Mouse (Mus musculus): ENCODE measurements at regions not wholly inside any gene's neighbourhood (a gene's known extent, or its start where the extent isn't known, plus 50 kb on each side); places are given as distances from the start of the nearest gene placed in this dataset.

DNA sequence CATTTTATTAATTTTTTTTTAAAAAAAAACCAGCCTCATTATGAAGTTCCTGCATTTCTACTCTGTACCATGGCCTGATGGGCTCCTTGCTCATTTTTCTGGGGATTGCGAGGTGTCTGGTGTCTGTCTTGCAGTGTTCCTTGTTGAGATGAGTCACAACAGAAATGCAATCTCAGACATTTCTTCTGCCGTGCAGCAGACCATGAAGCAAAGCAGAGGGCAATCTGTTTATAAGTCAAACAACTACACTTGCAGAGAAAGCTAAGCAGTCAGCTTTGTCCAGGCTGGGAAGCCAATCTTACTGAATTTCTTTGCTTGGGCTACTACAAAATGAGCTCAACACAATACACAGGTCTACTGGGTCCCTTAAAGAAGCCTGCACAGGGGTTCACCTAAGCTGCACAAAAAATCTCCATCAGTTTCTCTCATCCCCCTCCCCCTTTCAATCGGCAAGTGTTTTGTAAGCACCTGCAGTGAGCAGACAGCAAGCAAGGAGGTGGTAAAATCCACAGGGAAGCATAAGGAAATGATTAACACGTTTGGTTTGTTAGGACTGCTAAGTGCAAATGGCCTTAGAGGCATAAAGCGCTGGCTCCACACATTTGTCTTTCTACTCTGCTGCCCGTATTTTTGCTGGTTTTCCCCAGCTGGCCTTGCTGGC lies 171.0 kb upstream of the Dmrta1 start:
- DNase-seq (ENCODE audit: low spot score in 2 of 2) = no peak

DNA sequence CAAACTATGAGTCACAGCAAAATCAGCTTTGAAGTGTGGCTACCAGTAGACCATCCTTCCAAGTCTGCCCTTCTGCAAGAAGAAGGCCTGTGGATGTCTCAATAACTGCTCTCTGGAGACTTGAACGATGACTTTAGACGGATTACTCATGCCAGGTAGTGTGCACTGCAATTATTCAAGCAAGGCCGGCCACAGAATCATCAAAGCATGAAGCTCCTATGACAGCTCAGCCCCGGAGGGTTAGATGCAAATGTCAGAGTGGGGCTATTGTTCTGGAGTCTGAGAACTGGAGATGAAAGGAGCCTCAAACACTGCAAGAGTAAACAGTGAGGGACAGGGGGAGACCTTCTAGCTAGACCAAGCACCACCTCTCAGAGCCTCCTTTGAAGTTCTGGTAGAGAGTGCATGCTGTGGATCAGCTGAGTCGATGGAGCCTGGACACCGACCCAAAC lies 173.8 kb upstream of the Dmrta1 start:
- DNase-seq (ENCODE audit: low spot score in 2 of 2) = no peak

DNA sequence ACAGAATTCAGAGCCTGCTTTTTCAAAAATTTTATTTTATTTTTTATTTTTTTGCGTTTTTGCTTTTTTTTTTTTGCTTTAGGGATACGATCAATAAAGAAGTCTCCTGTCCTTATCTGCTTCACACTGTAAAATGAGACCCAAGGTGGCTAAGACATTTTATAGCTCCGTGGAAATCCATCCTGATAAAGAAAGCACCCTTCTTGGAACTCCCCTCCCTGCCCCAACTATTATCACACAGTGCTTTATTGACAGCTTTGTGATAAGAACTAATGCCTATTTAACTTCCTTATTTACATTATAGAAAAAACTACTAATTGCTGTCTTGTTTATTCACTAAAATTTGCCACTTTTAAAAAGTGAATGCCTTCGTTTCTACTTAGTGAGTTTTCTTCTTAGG lies 179.0 kb upstream of the Dmrta1 start:
- no peak for DNase-seq (ENCODE audit: low spot score in 2 of 2)

DNA sequence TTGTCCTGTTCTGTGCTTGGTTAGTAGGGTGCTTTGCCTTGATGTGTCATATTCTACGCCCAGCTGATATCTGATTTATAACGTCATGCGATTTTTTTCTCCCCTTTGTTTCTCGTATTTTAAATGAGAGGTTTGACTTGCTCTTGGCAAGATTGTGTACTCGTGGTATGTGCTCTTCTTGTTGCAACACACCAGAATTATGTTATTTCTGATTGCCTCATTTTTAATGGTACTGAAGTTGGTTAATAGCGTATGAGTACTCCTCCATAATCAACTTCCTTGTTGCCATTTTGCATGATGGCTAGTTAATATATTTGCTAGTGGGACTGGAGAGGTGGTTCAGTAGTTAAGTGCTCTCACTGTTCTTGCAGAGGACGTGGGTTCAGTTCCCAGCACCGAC lies 180.1 kb upstream of the Cdkn2b start:
- DNase-seq (ENCODE audit: low spot score in 2 of 2) = no peak

DNA sequence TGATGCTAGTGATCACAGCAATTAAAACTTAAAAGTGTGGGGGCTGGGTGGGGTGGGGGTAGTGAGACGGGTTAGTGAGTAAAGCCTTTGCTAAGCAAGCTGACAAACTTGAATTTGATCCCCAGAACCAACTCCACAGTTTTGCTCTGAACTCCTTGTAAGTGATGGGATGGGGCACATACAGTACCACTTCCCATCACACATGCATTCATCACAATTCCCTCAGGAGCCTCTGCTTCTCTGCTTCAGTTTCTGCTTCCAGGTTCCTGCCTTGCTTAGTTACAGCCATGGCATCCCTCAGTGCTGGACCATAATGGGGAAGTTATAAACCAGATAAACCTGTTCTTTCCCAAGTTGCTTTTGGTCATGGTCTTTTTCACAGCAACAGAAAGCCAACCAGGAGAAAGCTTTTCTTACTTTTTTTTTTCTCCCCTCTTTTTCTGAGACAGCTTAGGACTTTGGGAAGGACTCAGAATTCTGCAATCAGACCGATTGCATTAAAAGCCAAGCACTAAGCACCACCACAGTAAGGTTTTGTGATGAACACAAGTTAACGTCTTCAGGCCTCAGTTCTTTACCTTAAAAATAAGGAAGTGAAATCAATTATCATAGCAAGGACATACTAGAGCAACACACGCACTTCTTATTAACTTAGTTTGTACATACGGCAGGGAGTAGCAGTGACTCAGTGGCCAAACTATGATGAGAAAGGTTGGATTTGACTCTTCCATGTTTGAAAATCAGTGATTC lies 176.8 kb upstream of the Cdkn2b start:
- DNase-seq (ENCODE audit: low spot score in 2 of 2) = no peak

DNA sequence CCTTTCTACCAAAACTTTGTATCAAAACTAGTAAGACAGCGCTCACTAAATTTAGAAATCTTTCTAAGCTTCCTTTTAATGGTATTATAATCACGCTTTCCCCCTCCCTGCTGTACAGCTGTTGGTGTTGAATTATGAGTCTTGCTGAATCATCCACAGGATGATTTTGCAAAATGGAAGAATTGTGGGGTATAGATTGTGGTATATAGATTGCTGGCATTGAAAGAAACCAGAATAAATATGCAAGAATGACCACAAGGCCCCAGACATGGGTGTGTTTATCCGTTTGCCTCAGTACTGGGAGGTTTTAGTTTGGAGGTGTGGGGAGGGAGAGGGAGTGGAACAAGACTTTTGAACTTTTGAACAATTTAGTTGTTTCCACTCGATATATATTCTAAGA lies 176.1 kb upstream of the Cdkn2b start:
- no peak for DNase-seq (ENCODE audit: low spot score in 2 of 2)

DNA sequence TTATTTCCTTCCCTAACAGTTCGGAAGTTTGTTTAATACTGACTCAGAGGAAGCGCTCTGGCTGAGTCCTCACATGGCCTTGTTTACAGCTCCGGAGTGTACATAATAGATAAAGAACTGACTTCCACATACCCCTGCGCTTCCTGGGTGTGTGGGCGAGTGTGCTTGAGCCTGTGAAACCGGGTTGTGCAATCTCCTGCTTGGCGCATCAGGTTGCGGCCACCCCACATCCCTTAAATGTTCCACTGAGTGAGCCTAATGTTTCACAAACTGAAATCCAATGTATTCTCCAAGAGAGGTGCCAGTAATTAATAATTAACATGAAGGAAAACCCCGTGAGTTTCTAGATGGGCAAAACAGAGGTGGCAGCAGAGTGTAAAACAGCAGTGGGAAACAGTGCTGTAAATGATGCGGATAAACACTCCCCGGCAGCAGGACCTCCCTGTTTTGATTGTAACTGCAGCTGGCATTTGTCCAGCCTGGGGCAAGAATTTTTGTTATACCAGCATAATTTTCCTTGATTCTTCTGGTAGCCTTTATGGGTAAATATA lies 175.2 kb upstream of the Cdkn2b start:
- DNase-seq (ENCODE audit: low spot score in 2 of 2) = no peak

DNA sequence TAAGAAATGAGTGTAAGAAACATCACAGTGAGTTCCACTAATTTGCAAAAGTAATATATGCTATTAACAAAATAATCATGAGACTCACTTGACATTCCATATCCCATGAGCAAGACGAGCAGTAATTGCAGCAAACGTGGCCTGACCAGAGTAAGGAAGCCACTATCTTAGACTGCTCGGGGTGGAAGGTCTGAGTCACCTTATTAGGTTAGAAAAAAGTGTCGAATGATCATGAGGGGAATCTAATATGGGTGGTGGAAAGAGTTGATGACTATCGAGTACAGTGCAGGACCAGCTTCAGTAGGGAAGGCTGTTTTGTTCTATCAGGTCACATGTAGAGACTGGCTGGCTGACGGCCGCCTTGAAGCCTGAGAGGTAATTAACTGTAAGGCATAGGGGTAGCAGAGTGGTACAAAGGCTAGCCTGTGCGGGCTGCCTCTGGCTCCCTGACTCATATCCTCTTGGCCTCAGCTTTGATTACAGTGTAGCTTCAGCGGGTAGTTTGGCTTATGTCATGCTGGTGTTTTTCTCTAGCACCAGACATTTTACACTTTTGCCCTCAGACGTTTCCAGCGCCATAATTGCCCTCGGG lies 167.9 kb upstream of the Cdkn2b start:
- no peak for DNase-seq (ENCODE audit: low spot score in 2 of 2)

DNA sequence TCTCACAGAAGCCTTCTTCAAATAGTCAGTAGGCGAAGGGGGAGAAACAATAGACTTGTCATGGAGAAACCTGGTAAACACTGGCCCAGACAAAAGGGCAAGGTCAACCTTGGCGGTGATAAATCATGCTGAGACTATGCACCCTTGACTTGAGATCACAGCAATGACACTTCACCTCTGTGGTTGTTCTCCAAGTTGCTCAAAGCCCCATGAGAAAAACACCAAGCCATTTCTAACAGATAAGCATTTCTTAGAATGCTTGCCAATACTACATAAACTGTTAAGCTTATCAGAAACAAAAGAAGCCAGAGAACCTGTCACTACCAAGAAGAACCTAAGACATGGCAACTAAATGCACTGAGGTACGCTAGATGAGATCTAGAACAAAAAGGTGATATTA lies 165.0 kb upstream of the Cdkn2b start:
- DNase-seq (ENCODE audit: low spot score in 2 of 2) = peak in 1 of 2 experiments; percentile 37

DNA sequence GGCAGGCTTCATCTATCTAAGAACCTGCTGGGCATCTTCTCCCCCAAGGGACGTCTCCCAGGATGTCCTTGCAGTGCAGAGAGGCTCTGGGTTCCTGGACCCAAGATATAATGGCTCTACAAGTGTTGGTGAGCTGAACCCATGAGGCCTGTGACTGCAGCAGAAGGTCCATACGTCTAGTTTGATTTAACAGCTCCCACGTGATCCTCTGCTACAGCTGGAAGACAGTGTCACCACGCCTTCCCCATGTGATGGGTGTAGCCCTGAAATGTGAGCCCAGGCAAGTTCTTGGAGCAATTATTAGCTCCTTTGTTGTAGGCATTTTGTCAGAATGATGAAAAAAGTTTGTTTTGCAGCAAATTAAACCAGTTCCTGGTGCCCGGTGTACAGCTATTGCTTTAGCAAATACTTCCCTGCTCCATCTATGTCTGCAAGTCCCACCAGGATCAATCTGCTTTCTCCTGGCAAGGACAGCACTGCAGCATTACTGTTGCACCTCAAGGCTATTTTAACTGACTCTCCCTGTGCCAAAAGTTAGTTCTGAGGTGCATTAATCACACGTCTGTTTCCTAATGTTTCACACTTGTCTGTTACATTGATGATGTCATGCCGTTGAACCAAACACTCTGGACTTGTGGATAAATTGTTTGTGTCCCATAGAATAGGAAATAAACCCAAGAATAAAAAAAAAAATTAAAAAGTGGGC lies 164.2 kb upstream of the Cdkn2b start:
- no peak for DNase-seq (ENCODE audit: low spot score in 2 of 2)

DNA sequence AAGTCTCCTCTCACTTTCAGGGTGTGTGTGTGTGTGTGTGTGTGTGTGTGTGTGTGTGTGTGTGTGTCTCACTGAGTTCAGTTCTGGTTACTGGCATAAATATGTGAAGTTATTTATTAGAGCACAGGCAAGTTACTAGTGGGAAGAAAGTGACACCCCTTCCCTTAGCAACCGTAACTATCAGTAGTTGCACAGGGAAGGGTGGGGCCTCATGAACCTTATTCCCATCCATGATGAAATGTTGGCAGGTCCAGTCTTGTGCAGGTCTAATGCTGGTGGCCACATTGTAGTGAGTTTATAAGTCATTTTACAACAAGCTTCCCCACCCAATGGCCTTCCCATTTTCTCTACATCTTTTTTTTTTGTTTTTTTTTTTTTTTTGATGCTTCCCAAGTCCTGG lies 160.6 kb upstream of the Cdkn2b start:
- DNase-seq (ENCODE audit: low spot score in 2 of 2) = no peak

DNA sequence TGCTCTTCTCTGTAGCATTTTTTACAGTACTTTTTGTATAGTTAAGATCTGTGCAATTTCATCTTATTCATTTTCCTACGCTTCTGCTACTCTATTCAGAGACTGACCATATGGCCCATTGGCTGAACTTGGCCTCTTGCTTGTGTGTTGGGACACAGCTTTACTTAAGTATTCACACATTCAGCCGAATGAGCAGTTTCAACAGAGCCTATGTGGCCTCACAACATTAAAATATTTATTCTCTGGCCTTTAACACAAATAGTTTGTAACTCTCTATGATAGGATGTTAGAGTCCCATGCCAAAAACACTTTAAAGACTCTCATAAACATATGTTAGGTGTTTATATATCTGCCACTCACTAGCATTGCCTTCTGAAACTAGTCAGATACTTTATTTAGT lies 159.9 kb upstream of the Cdkn2b start:
- no peak for DNase-seq (ENCODE audit: low spot score in 2 of 2)

DNA sequence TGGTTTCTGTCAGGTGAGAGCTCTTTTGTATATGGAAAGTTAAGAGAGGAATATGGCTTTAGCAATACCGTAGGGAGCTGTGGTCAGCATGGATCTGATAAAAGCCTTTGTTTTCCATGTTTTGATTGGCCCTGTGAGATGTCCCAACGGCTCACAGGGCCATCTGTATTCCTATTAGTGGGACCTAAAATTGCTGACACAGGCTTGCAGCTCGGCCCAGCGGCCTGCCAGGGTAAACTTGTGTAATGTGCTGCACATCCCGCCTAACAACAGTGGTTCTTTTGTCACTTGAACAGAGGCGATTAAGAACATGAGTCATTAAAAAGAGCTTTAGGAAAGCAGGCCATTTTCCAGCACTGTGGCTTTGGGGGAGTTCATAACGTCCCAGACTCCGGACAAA lies 159.0 kb upstream of the Cdkn2b start:
- no peak for DNase-seq (ENCODE audit: low spot score in 2 of 2)

DNA sequence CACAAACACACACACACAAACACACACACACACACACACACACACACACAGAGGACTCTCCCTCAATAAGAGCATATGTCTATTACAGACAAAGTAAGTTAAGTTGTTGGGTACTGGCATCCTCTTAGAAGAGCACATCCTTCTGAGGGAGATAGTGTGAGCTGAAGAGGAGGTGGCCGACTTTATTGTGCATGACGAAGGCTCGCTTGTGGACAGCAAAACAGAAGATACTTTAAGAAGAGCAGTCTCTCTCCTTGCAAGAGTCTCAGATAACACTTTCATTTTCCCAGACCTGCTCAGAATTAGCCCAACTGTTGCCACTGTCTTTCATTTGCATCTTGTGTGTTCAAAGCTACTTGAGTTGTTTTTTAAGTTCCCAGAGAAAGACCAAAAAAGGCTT lies 158.6 kb upstream of the Cdkn2b start:
- DNase-seq (ENCODE audit: low spot score in 2 of 2) = no peak

DNA sequence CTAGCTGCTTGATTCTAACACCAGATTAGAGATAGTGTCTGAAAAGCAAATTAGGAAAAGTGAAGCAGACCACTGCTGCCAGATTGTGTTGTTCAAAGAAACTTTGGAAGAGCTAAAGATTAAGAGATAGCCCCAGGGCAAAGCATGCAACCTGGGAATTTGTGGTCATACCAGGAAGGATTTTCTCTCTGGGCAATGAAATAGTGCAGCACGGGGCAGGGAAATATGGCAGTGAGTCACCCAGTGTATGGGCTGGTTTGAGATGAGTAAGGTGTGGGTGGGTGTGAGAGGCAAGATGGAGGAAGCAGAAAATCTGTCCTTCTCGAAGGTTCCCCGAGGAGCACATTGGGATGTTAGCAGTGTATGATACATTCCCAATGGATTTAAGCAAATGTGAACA lies 155.9 kb upstream of the Cdkn2b start:
- DNase-seq (ENCODE audit: low spot score in 2 of 2) = no peak

DNA sequence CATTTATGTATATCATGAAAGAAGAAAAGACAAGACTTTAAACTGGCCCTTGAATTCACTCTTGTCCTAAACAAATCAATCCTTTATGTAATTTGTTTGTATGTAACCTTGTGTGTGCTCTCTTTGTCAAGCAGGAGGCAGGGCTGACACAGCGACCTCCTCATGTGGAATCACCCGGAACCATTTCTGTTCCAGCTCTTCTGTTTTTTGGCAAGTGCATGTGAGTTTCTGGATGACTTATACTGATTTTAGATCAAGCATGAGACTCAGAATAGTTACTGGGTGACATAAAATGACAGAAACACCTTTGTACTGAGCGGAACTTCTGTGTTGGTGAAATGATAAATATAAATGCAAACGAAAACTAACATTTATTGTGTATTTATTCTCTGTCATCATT lies 152.3 kb upstream of the Cdkn2b start:
- no peak for DNase-seq (ENCODE audit: low spot score in 2 of 2)

DNA sequence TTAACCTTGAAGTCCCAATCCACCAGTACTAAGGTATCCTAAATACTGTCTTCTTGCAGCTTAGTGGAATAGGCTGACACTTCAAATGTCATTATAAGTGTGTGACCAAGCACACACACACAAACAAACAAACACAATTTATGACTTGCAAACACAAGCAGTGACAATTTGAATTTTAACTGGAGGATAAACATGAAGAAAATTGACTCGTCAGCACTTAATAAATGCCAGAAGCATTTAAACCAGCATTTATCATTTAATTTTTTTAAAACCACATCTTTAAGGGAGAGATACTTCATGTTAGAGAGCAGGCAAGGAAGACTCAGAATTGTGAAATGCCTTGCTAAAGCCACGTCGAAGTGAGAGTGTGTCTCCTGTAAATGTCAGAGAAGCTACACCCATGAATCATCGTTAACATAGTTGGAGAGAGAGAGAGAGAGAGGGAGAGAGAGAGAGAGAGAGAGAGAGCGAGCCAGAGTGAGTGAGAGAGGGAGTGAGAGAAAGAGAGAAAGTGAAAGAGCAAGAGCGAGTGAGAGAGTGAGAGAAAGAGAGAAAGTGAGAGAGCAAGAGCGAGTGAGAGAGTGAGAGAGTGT lies 149.4 kb upstream of the Cdkn2b start:
- DNase-seq (ENCODE audit: low spot score in 2 of 2) = no peak

DNA sequence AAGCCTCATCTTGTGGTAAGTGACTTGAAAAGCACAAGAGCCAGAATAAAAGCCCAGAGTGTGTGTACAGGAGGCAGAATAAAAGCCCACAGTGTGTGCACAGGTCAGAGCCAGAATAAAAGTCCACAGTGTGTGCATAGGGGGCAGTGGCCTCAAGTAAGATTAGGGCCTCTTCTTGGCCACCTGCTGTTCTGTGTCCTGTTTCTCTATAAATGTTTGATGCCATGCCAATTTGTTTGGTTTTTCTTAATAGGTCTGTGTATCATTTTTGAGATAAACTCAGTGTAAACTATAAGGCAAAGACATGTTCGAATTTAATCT lies 148.5 kb upstream of the Cdkn2b start:
- DNase-seq (ENCODE audit: low spot score in 2 of 2) = no peak

DNA sequence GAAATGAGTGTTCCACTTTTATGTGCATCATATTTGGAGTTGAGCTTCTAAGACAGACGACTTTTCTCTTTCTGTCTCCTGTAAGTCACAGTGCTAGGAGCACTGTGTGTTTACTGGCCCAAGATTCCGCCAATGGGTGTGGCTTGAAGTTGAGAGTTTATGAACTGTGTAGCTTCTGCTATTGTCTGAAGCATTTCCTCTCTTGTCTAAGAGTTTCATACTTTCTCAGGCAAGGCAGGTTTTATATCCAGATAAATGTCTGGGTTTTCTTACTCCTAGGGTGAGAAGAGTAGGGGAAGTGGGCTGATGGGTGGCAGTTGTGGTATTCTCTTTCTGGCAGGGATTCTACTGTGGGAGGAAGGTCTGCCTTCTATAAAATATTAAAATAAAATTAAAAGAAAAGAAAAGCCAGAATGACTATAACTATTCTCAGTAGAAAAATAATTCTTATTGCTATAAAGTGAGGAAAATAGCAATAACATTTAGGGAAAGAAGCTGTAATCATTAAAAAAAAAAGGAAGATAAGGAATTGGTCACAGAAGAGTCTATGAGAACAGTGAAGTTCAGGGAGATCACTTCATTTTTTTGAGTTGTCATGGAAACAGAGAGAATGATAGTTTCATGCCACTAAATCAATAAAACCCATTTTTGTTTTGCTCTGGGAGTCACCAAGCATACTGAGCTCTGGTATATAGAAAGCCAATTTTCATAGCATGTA lies 147.9 kb upstream of the Cdkn2b start:
- DNase-seq (ENCODE audit: low spot score in 2 of 2) = no peak

DNA sequence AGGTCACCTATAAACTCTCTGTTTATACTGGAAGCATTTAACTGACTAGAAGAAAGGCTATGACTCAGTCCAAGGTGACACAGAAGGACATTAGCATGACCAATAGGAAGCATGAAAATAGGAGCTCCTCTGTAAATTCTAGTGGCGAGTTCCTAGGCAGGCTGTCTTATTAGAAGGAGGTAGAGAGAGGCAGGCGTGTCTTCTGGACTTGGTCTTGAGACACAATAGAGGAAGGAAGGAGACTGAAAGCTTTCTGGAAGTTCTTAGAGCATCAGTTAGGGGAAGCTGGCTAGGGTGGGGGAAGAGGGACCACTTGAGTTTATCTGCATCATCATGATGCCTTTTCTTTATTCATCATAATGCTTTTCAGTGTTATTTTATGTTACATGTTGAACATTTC lies 147.0 kb upstream of the Cdkn2b start:
- DNase-seq (ENCODE audit: low spot score in 2 of 2) = no peak

DNA sequence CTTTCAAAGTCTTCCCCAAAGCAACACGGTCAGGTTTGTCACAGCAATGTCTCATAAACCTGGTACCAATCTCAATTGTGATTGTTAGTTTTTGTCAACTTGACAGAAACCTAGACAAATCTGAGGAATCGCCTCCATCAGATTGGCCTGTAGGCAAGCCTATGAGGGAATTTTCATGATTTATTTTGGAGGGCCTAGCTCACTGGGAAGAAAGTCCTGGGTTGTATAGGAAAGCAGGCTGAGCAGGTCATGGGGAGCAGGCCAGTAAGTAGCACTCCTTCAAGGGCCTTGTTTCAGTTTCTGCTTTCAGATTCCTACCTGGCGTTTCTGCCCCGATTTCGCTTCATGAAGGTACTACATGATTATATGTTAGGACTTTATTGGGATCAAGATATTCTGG lies 144.1 kb upstream of the Cdkn2b start:
- no peak for DNase-seq (ENCODE audit: low spot score in 2 of 2)

All from adrenal gland, adult 18-20 months (tissue).